Mouse (Mus musculus): Measurements from ENCODE around the gene Tas2r143. TPM values are rescaled to one million over a fixed set of nuclear protein-coding genes. Genes with fewer than 3 reads are reported as not detected.

Tas2r143 gene
- polyA plus RNA-seq (2014; fragmentation: Nextera tagmentation; extraction: Ambion mirVana), result not detected in 2 replicates

DNA sequence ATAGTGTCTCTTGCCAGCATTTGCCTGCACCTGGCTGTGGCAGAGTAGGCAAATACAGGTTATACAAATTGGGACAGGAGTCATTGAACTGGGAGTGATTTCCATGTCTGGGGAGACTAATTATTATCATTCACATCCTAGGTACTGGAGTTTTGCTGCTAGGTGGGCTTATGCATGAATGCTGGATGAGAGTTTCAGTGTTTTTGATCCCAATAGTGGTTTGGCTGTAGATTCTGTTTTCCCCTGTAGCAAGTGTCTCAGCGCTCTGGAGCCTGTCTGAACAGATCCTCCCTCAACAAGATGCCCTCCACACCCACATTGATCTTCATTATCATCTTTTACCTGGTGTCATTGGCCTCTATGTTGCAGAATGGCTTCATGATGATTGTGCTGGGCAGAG is at the start of gene Tas2r143:
Gene Tas2r143, plus strand, starts transcription at position 301 of the 400 bp plus-strand sequence.
- Histone ChIP-seq H3K4me3 (ENCODE audit: low read depth, low read length) (no peak within 1 kb of the TSS), H3K27me3 (ENCODE audit: control insufficient read depth, insufficient read depth, low read length) (no peaks in the 10 kb centered on the region), H3K36me3 (ENCODE audit: control insufficient read depth, insufficient read depth, low read length) (no peaks in the 10 kb centered on the region), H3K27ac (ENCODE audit: low read length) (no peak within 1 kb of the TSS), H3K4me1 (ENCODE audit: control insufficient read depth, insufficient read depth, low read length) (peaks cover 8% of the 10 kb centered on the region; the same call in 1 of the 2 replicates), H3K9me3 (ENCODE audit: control insufficient read depth, low read depth, low read length) (no peaks in the 10 kb centered on the region), H3K4me2 (replicated peaks; ENCODE audit: low read depth, low read length) (no peak within 1 kb of the TSS), H3K9ac (replicated peaks; ENCODE audit: low read depth, low read length) (no peak within 1 kb of the TSS)
- 92% methylated on average over 1 of the region's 1 CpGs for WGBS
- no peak for ATAC-seq (ENCODE audit: insufficient number of reproducible peaks, insufficient read depth, low FRiP score, low read depth)

DNA sequence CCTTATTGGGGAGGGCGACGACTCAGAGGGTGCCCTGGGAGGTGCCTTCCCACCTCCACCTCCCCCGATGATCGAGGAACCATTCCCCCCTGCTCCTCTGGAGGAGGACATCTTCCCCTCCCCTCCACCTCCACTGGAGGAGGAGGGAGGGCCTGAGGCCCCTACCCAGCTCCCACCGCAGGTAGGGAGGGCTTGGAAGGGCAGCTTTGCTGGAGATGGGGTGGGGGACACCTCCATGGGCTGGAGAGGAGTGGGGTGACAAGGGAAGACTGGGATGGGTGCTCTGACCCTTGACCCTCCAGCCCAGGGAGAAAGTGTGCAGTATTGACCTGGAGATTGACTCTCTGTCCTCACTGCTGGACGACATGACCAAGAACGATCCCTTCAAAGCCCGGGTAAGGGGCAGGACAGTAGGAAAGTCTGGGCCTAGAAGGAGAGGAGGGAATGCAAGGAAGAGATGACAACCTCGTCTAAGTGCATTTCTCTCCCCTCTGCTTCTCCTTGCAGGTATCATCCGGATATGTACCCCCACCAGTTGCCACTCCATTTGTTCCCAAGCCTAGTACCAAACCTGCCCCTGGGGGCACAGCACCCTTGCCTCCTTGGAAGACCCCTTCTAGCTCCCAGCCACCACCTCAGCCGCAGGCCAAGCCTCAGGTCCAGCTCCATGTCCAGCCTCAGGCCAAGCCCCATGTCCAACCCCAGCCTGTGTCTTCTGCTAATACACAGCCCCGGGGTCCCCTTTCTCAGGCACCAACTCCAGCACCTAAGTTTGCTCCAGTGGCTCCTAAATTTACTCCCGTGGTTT is 48.9 kb upstream of the Tas2r143 start:
- H3K27ac ChIP-seq (ENCODE audit: low read length), result peak overlapping the region; percentile 99; the same call in 1 of the 2 replicates
- H3K4me3 ChIP-seq (ENCODE audit: low read depth, low read length), result peak overlapping the region; percentile 81
- 36% methylated on average over 13 of the region's 13 CpGs for WGBS
- H3K4me2 ChIP-seq (replicated peaks; ENCODE audit: low read depth, low read length), result peak overlapping the region; percentile 94
- peak overlapping the region; percentile 77 for H3K9ac ChIP-seq (replicated peaks; ENCODE audit: low read depth, low read length)
- peaks cover 40% of the 10 kb centered on the region for H3K4me1 ChIP-seq (ENCODE audit: control insufficient read depth, insufficient read depth, low read length)
- ATAC-seq (ENCODE audit: insufficient number of reproducible peaks, insufficient read depth, low FRiP score, low read depth), result no peak
- peaks cover 32% of the 10 kb centered on the region for H3K36me3 ChIP-seq (ENCODE audit: control insufficient read depth, insufficient read depth, low read length)
- no peaks in the 10 kb centered on the region for H3K9me3 ChIP-seq (ENCODE audit: control insufficient read depth, low read depth, low read length)
- H3K27me3 ChIP-seq (ENCODE audit: control insufficient read depth, insufficient read depth, low read length), result no peaks in the 10 kb centered on the region

DNA sequence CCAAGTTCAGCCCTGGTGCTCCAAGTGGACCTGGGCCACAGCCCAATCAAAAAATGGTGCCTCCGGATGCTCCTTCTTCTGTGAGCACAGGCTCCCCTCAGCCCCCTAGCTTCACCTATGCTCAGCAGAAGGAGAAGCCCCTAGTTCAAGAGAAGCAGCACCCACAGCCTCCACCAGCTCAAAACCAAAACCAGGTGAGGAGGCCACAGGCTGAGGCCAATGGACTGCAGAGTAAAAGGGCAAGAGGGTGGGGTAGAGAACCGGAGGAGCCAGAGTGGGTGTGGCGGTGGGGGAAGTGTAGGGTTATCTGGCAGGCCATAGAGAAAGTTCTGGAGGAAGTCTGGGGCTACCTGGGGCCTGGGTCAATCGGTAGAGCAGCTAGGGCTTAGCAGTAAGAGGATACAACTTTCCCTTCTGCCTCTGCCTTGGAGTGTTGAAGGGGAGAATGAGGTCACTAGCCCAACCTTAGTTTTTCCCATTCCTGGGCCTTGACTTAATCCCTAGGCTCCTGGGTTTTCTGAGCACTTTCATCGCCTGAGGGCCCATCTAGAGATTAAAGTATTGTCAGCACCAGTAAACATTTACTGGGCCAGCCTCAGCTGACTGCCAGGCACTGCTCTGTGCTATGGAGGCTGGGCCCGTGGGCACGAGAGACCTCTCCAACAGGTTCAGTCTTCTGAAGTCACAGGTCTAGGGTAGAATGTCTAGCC is 48.1 kb upstream of the Tas2r143 start:
- Histone ChIP-seq H3K9ac (replicated peaks; ENCODE audit: low read depth, low read length) (no peak overlapping the region), H3K4me3 (ENCODE audit: low read depth, low read length) (peak overlapping the region; percentile 81; the same call in 1 of the 2 replicates), H3K27ac (ENCODE audit: low read length) (no peak overlapping the region), H3K4me2 (replicated peaks; ENCODE audit: low read depth, low read length) (peak overlapping the region; percentile 94), H3K36me3 (ENCODE audit: control insufficient read depth, insufficient read depth, low read length) (peaks cover 39% of the 10 kb centered on the region), H3K9me3 (ENCODE audit: control insufficient read depth, low read depth, low read length) (no peaks in the 10 kb centered on the region), H3K4me1 (ENCODE audit: control insufficient read depth, insufficient read depth, low read length) (peaks cover 44% of the 10 kb centered on the region), H3K27me3 (ENCODE audit: control insufficient read depth, insufficient read depth, low read length) (no peaks in the 10 kb centered on the region)
- no peak for ATAC-seq (ENCODE audit: insufficient number of reproducible peaks, insufficient read depth, low FRiP score, low read depth)
- WGBS, result 73% methylated on average over 7 of the region's 7 CpGs

DNA sequence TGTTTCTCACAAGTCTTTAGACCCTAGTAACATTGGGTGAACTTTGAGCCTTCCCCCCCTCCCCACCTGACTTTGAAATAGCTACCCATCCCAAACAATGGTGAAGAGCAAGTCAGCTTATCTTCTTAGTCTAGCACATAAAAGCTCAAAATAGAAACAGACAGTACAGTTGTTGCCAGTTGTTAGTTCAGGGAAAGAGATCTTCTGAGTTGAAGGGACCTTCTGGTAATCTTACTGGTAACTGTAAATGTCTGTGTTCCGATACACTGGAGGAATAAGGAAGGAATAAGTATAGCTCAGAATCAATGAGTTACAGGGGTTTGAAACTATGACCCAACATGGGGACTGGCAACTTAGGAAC is 47.6 kb upstream of the Tas2r143 start:
- Histone ChIP-seq H3K27me3 (ENCODE audit: control insufficient read depth, insufficient read depth, low read length) (no peaks in the 10 kb centered on the region), H3K9ac (replicated peaks; ENCODE audit: low read depth, low read length) (no peak overlapping the region), H3K4me1 (ENCODE audit: control insufficient read depth, insufficient read depth, low read length) (peaks cover 44% of the 10 kb centered on the region), H3K9me3 (ENCODE audit: control insufficient read depth, low read depth, low read length) (no peaks in the 10 kb centered on the region), H3K4me2 (replicated peaks; ENCODE audit: low read depth, low read length) (peak overlapping the region; percentile 94; the same call in 1 of the 2 replicates), H3K27ac (ENCODE audit: low read length) (no peak overlapping the region), H3K36me3 (ENCODE audit: control insufficient read depth, insufficient read depth, low read length) (peaks cover 44% of the 10 kb centered on the region), H3K4me3 (ENCODE audit: low read depth, low read length) (no peak overlapping the region)
- no peak for ATAC-seq (ENCODE audit: insufficient number of reproducible peaks, insufficient read depth, low FRiP score, low read depth)
- WGBS, result 88% methylated on average over 1 of the region's 1 CpGs

DNA sequence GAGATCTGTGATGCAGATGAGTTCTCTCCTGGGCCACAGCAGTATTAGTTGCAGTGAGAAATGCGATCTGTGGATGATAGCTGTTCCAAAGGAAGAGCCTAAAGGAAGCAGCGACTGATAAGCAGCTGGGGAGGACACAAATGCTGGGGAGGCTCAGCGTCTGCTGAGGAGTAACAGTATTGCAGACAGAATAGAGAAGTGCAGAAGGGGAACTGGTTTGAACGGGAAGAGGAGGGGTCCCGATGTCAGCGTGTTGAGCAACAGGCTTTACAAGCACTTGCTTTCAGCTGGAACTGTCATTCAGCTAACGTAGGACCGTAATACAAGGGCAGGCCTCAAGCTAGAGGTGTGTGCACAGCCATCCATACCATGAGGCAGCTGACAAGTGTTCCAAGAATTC is 46.9 kb upstream of the Tas2r143 start:
- H3K27ac ChIP-seq (ENCODE audit: low read length), result no peak overlapping the region
- ATAC-seq (ENCODE audit: insufficient number of reproducible peaks, insufficient read depth, low FRiP score, low read depth), result no peak
- H3K4me3 ChIP-seq (ENCODE audit: low read depth, low read length), result no peak overlapping the region
- no peak overlapping the region for H3K9ac ChIP-seq (replicated peaks; ENCODE audit: low read depth, low read length)
- no peaks in the 10 kb centered on the region for H3K27me3 ChIP-seq (ENCODE audit: control insufficient read depth, insufficient read depth, low read length)
- H3K9me3 ChIP-seq (ENCODE audit: control insufficient read depth, low read depth, low read length), result no peaks in the 10 kb centered on the region
- peaks cover 48% of the 10 kb centered on the region for H3K4me1 ChIP-seq (ENCODE audit: control insufficient read depth, insufficient read depth, low read length)
- peak overlapping the region; percentile 19; the same call in 1 of the 2 replicates for H3K4me2 ChIP-seq (replicated peaks; ENCODE audit: low read depth, low read length)
- H3K36me3 ChIP-seq (ENCODE audit: control insufficient read depth, insufficient read depth, low read length), result peaks cover 51% of the 10 kb centered on the region
- 71% methylated on average over 8 of the region's 8 CpGs for WGBS

DNA sequence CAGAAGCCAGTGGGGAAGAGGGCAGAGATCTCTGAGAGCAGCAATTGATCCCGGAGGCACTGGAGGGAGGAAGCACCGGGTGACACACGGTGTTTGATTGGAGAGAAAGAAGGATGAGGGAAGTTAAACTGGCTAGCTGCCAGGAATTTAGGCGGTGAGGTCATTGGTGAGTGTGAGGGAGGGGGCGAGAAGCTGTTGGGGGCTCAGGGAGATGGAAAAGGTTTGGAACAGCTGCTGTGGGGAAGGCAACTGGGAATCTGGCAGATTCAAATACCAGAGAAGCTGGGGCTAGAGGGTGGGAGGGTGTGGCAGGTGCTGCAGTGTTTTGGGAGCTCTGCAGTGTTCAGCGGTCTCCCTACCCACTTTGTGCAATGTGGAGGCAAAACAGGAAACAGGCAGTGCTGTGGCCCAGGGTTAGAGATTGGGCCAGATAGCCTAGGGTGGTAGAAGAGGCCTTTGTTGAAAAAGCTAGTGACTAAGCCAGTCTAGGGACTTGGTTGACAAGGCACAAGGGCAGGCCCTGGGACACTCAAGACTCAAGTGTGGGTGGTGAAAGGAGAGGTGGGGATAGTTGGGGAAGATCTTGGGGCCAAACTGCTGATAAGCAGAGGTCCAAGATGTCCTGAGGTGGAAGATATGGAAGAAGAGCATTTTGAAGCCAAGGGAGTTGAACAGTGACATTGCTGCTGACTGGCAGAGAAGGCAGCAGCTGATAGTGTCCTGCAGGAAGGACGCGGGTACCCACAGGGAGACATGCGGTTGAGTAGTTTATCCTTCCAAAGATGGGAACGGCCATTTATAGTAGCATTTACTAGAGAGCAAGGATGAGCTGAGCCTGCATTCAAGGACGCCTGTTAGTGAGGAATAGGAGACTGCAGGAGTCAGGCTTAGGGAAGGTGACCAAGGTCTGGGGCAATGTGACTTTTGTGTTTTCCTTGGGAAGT is 45.7 kb upstream of the Tas2r143 start:
- no peak for ATAC-seq (ENCODE audit: insufficient number of reproducible peaks, insufficient read depth, low FRiP score, low read depth)
- H3K27ac ChIP-seq (ENCODE audit: low read length), result 0 out of 2 replicates have a peak overlapping the region, but pooled peaks have one; percentile 7
- no peak overlapping the region for H3K9ac ChIP-seq (replicated peaks; ENCODE audit: low read depth, low read length)
- H3K4me1 ChIP-seq (ENCODE audit: control insufficient read depth, insufficient read depth, low read length), result peaks cover 48% of the 10 kb centered on the region
- 52% methylated on average over 11 of the region's 11 CpGs for WGBS
- no peaks in the 10 kb centered on the region for H3K27me3 ChIP-seq (ENCODE audit: control insufficient read depth, insufficient read depth, low read length)
- H3K9me3 ChIP-seq (ENCODE audit: control insufficient read depth, low read depth, low read length), result no peaks in the 10 kb centered on the region
- no peak overlapping the region for H3K4me3 ChIP-seq (ENCODE audit: low read depth, low read length)
- peak overlapping the region; percentile 14; the same call in 1 of the 2 replicates for H3K4me2 ChIP-seq (replicated peaks; ENCODE audit: low read depth, low read length)
- H3K36me3 ChIP-seq (ENCODE audit: control insufficient read depth, insufficient read depth, low read length), result peaks cover 62% of the 10 kb centered on the region

DNA sequence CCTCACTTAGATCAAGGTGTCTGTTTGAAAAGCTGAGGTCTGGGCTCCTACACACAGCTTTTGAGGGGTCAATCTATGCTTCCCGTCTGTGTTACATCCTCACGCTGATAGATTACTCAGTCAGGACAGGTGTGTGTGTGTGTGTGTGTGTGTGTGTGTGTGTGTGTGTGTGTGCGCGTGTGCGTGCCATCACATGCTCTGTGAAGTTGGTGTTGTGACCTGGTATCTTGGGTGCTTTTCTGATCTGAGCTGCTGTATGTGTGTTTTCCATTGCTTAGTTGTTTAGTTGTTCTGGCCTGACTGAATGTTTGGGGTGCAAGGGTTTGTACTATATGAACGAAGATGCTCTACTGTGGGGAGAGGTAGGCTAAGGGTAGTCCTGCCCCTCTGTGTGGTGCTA is 44.7 kb upstream of the Tas2r143 start:
- Histone ChIP-seq H3K9ac (replicated peaks; ENCODE audit: low read depth, low read length) (no peak overlapping the region), H3K9me3 (ENCODE audit: control insufficient read depth, low read depth, low read length) (no peaks in the 10 kb centered on the region), H3K27ac (ENCODE audit: low read length) (no peak overlapping the region), H3K4me2 (replicated peaks; ENCODE audit: low read depth, low read length) (no peak overlapping the region), H3K36me3 (ENCODE audit: control insufficient read depth, insufficient read depth, low read length) (peaks cover 70% of the 10 kb centered on the region), H3K4me3 (ENCODE audit: low read depth, low read length) (no peak overlapping the region), H3K27me3 (ENCODE audit: control insufficient read depth, insufficient read depth, low read length) (no peaks in the 10 kb centered on the region), H3K4me1 (ENCODE audit: control insufficient read depth, insufficient read depth, low read length) (peaks cover 48% of the 10 kb centered on the region)
- 88% methylated on average over 6 of the region's 6 CpGs for WGBS
- ATAC-seq (ENCODE audit: insufficient number of reproducible peaks, insufficient read depth, low FRiP score, low read depth), result no peak
